Mouse (Mus musculus) small intestine, adult 2 months (tissue): ENCODE measurements at regions not wholly inside any gene's neighbourhood (a gene's known extent, or its start where the extent isn't known, plus 50 kb on each side); places are given as distances from the start of the nearest gene placed in this dataset.

Source experiments
- H3K27ac ChIP-seq: fragments of 200-500 bp; 2 replicates; pipeline ENCODE4 v1.5.1; 2012; ENCODE audit warnings: low read depth, low read length, control low read depth, inconsistent platforms; ENCODE audit not compliant: insufficient read depth
- H3K27me3 ChIP-seq: fragments of 200-500 bp; 2 replicates; pipeline ENCODE4 v1.6.1; 2012; ENCODE audit warnings: mild to moderate bottlenecking, moderate library complexity, low read length, inconsistent platforms; ENCODE audit not compliant: control insufficient read depth, insufficient read depth
- H3K36me3 ChIP-seq: fragments of 200-500 bp; 2 replicates; pipeline ENCODE4 v1.6.1; 2012; ENCODE audit warnings: mild to moderate bottlenecking, low read length, control low read depth, inconsistent platforms; ENCODE audit not compliant: control insufficient read depth, insufficient read depth
- H3K4me1 ChIP-seq: fragments of 200-500 bp; 2 replicates; pipeline ENCODE4 v1.6.1; 2012; ENCODE audit warnings: low read length, inconsistent platforms, mixed read lengths; ENCODE audit not compliant: control insufficient read depth, insufficient read depth, insufficient read length
- H3K4me3 ChIP-seq: fragments of 200-500 bp; 2 replicates; pipeline ENCODE4 v1.5.1; 2012; ENCODE audit warnings: low read depth, mild to moderate bottlenecking, control low read depth, inconsistent platforms, low read length, moderate library complexity
- CTCF ChIP-seq: fragments of 200-500 bp; IDR thresholded peaks from 2 replicates; pipeline ENCODE4 v1.5.1; 2012; ENCODE audit warnings: low read depth, mild to moderate bottlenecking, control low read depth, inconsistent platforms, low read length, moderate library complexity, mixed read lengths; ENCODE audit not compliant: insufficient replicate concordance, insufficient read length; ENCODE audit errors: extremely low read depth
- POLR2A ChIP-seq: fragments of 200-500 bp; IDR thresholded peaks from 2 replicates; pipeline ENCODE4 v1.6.1; 2012; ENCODE audit warnings: low read depth, mild to moderate bottlenecking, control low read depth, inconsistent platforms, low read length, moderate library complexity
- WGBS: fragments of 180-500 bp; shearing (Covaris S2); methylation state at CpG from one replicate; pipeline ENCODE4 v1.1.7; 2018; 5-methylcytosine and 5-hydroxymethylcytosine counted together

DNA sequence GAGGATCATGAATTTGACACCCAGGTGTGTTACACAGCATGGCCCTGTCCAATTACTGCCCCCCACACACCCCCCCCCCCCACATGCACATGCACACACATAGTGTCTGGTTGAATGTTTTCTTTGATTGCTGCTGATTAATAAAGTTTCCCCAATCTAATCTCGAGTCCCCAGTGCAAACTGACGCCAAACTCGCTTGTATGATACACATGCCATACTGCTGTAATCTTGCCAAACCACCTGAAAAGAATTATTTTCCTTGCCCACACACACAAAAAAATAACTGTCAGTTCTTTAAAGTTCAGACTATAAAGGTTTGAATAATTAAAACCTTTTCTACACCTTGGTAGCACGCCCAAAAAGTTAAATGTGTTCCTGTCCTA, 184.7 kb upstream of the Meis1 start:
- Histone ChIP-seq H3K36me3 (no peaks in the 10 kb centered on the region), H3K27ac (no peak overlapping the region), H3K4me1 (no peaks in the 10 kb centered on the region), H3K4me3 (no peak overlapping the region), H3K27me3 (no peaks in the 10 kb centered on the region)
- 55% methylated on average over 4 of the region's 4 CpGs for WGBS
- no peak for TF ChIP-seq CTCF
- TF ChIP-seq POLR2A, result no peak

DNA sequence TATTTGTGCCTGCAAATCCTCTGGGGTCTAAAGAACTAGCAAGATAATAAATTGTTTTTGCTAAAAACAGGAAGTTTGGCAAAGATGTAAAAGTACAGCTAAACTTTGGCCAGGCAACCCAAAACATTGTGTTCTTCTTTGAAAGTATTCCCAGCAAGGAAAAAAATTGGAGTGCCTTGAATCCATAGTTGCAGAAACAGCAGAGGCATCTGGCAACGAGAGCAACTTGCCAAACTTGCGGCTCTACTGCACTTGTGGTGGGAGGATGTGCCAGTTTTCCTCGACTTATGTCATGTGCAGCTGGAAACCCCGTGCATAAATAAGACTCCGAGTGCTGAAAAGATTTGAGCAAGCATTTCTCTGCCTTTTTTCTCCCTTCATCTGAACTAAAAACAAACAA, 185.2 kb upstream of the Meis1 start:
- Histone ChIP-seq H3K36me3 (no peaks in the 10 kb centered on the region), H3K4me1 (no peaks in the 10 kb centered on the region), H3K4me3 (no peak overlapping the region), H3K27ac (no peak overlapping the region), H3K27me3 (no peaks in the 10 kb centered on the region)
- TF ChIP-seq POLR2A, result no peak
- TF ChIP-seq CTCF, result no peak
- WGBS, result 65% methylated on average over 5 of the region's 5 CpGs

DNA sequence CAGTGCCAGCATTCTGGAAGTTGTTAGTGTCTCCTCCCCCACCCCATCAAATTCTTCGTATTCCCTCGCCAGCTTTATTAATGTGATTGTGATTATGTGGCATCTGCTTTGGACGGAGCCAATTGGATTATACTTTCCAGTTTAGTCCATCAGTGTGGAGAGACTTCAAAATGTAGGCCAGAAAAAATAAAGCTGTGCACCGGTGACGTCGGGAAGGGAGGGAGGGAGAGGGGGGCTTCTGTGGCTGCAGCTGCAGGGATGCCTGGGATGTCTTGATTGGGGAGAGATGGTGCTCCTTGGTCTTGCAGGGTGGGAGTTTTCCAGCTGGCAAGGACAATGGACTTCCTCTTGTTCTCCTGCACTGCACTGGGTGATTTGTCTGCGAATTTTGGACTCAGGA, 185.7 kb upstream of the Meis1 start:
- Histone ChIP-seq H3K4me3 (no peak overlapping the region), H3K27ac (no peak overlapping the region), H3K27me3 (no peaks in the 10 kb centered on the region), H3K4me1 (no peaks in the 10 kb centered on the region), H3K36me3 (no peaks in the 10 kb centered on the region)
- TF ChIP-seq CTCF, result no peak
- TF ChIP-seq POLR2A, result no peak
- 66% methylated on average over 7 of the region's 7 CpGs for WGBS

DNA sequence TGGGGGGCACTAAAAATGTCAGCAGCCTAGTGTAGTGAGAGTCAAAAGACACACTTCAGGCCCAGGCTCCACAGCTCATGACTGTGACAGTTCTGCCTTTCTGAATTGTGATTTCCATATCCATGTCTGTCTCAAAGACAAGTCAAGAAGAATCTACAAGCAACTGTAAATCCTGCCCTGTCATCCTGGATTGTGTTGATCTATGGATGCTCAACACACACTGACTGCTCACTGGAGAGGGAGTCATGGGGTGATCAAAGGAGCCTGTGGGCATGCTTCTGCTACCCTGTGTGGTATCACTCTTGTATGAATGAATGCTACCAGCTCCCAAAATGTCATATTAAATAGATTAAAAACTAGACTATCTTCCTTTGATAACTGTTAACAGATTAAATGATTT, 186.4 kb upstream of the Meis1 start:
- Histone ChIP-seq H3K27me3 (no peaks in the 10 kb centered on the region), H3K4me3 (no peak overlapping the region), H3K36me3 (no peaks in the 10 kb centered on the region), H3K27ac (no peak overlapping the region), H3K4me1 (no peaks in the 10 kb centered on the region)
- TF ChIP-seq CTCF (no peak), POLR2A (no peak)

DNA sequence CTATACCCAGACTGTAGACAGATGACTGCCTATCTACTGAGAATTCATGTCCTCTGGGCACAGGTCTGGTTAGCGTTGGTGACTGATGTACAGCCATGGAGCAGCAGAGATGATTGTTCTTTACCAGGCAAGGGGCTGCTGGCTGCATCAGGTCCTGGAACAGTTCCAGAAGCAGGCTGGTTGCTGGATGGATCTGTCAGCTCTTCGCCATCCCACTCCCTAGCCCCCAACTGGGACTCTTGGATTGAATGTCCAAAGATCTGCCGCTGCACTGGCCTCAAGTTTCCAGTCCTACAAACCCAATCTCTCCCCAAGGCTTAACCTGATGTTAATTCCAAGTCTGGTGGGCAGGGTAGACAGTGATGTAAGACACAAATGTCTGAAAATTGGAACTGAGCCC, 200.7 kb upstream of the Meis1 start:
- WGBS, result 82% methylated on average over 3 of the region's 3 CpGs
- no peak for TF ChIP-seq CTCF
- TF ChIP-seq POLR2A, result no peak
- Histone ChIP-seq H3K4me3 (no peak overlapping the region), H3K27me3 (no peaks in the 10 kb centered on the region), H3K4me1 (no peaks in the 10 kb centered on the region), H3K27ac (no peak overlapping the region), H3K36me3 (no peaks in the 10 kb centered on the region)

DNA sequence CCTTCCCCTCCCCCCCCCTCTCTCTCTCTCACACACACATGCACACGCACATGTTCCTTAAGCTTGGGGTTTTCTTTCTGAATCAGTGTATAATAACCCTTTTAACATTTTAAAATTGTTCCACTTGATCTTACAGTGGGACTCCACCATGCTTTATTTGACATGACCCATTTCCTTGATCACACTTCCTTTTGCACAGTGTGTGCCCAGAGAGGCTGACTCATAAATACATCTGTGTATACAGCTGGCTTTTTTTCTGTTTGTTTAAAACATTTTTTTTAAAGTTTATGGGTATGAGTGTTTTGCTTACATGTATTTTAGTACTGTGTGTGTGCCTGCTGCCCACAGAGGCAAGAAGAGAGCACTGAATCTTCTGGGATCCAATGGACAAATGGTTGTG, 202.7 kb upstream of the Meis1 start:
- no peak for TF ChIP-seq CTCF
- no peak for TF ChIP-seq POLR2A
- no peaks in the 10 kb centered on the region for H3K4me1 ChIP-seq
- H3K27me3 ChIP-seq, result no peaks in the 10 kb centered on the region
- WGBS, result 63% methylated on average over 1 of the region's 1 CpGs
- no peaks in the 10 kb centered on the region for H3K36me3 ChIP-seq
- no peak overlapping the region for H3K27ac ChIP-seq
- no peak overlapping the region for H3K4me3 ChIP-seq

DNA sequence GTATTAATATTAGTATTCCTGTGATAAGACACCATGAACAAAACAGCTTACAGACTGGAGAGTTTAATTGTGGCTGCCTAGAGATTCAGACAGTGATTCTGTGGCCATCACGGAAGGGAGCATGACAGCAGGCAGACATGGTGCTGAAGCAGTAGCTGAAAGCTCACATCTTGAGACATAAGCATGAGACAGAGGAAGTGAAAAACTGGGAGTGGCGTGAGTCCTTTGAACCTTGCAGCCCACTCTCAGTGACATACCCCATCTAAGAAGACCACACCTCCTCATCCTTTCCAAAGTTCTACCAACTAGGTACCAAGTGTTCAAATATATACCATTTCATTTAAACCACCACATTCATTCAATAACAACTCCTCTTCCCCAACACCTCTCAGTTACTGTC, 208.0 kb upstream of the Meis1 start:
- WGBS, result 77% methylated on average over 2 of the region's 2 CpGs
- no peaks in the 10 kb centered on the region for H3K4me1 ChIP-seq
- no peaks in the 10 kb centered on the region for H3K36me3 ChIP-seq
- no peaks in the 10 kb centered on the region for H3K27me3 ChIP-seq
- no peak overlapping the region for H3K27ac ChIP-seq
- no peak overlapping the region for H3K4me3 ChIP-seq
- TF ChIP-seq CTCF (no peak), POLR2A (no peak)

DNA sequence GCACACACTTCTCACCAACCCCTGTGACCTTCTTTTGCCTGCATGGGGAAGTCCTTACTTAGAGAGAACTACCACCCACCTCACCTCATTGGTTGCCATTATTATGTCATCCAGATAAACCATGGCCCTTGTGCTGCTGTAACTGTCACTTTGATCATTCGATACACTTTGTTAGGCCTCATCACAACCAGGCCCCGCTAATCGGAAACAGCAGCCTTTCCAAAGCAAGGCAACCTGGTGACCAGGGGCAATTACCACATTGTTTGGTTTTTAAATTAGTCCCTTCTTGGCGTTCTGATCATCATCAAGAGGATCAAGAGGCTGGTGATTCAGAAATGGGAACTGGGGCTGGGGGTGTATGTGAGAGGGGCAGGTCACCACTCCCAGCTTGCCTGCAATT, 208.9 kb upstream of the Meis1 start:
- Histone ChIP-seq H3K36me3 (no peaks in the 10 kb centered on the region), H3K27ac (no peak overlapping the region), H3K27me3 (no peaks in the 10 kb centered on the region), H3K4me3 (no peak overlapping the region), H3K4me1 (no peaks in the 10 kb centered on the region)
- 76% methylated on average over 4 of the region's 4 CpGs for WGBS
- no peak for TF ChIP-seq CTCF
- TF ChIP-seq POLR2A, result no peak
